Mouse (Mus musculus): ENCODE data around the gene Rpl41.

DNA sequence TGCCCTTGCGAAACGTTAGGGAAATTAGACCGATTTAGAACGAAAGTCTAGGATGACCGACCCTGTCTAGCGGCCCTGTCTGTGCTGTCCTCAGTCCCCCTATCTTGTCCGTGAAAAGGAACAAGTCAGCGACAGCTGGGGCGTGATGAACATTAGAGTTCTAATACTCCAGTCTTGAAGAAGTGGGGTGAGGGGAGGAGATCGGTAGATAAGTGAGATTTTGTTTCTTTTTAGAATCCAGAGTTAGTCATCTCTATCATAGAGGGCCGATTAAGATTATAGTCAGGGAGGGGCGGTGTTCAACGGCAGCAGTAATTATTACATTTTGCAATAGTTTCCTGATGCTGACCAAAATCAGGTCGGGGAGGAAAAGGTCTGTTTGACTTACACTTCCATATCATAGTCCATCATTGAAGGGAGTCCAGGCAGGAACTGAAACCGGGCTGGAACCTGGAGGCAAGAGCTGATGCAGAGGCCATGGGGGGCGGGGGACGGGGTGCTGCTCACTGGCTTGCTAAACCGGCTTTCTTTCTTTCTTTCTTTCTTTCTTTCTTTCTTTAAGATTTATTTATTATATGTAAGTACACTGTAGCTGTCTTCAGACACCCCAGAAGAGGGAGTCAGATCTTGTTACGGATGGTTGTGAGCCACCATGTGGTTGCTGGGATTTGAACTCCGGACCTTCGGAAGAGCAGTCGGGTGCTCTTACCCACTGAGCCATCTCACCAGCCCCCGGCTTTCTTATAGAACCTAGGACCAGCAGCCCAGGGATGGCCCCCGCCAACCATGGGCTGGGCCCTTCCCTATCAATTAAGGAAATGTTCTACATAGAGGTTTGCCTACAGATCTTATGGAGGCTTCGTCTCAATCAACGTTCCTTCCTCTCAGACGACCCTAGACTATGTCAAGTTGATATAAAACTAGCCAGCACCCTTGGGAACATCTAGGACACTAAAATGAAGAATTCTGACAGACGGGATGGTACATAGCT lies 22.4 kb downstream of the Rpl41 start:
- TF ChIP-seq CTCF (IDR thresholded peaks at IDR 0.05; ENCODE audit: low read depth) (no peak), EP300 (IDR thresholded peaks at IDR 0.05; ENCODE audit: low read depth) (no peak)

Data from liver, postnatal 0 days (tissue).